Mouse (Mus musculus) MEL (cell line): Measurements from ENCODE around the gene Vps8. TPM values are rescaled to one million over a fixed set of nuclear protein-coding genes. Genes with fewer than 3 reads are reported as not detected.

Source experiments
- DNase-seq: peaks from one replicate; pipeline ENCODE4 v3.0.0; 2011; ENCODE audit warnings: low read depth, low spot score
- H3K27ac ChIP-seq: 2 replicates; pipeline ENCODE4 v1.5.1; 2012; ENCODE audit warnings: low read depth, mild to moderate bottlenecking, control low read depth, low read length, moderate library complexity; ENCODE audit not compliant: control insufficient read depth
- H3K27me3 ChIP-seq, 2 experiments: fragments of 150-350 bp in 1 of 2; sonication (generic) in 1 of 2; 2 replicates each; pipeline ENCODE4 v1.6.1; 2012; ENCODE audit warnings: low read length in 2 of 2, mild to moderate bottlenecking in 2 of 2, improper control_type of control experiment in 1 of 2, moderate library complexity in 1 of 2; ENCODE audit not compliant: insufficient read depth in 2 of 2, control insufficient read depth in 1 of 2
- H3K36me3 ChIP-seq, 2 experiments: 2 replicates each; pipeline ENCODE4 v1.6.1; 2012 to 2014; ENCODE audit warnings: low read length in 2 of 2, improper control_type of control experiment in 1 of 2, inconsistent platforms in 1 of 2, mild to moderate bottlenecking in 1 of 2; ENCODE audit not compliant: insufficient read depth in 2 of 2, control insufficient read depth in 1 of 2
- H3K4me1 ChIP-seq, 2 experiments: fragments of 150-350 bp in 1 of 2; sonication (generic) in 1 of 2; 2 replicates each; pipeline ENCODE4 v1.6.1; 2012; ENCODE audit warnings: low read length in 2 of 2, improper control_type of control experiment in 1 of 2, mild to moderate bottlenecking in 1 of 2; ENCODE audit not compliant: insufficient read depth in 2 of 2, control insufficient read depth in 1 of 2
- H3K4me3 ChIP-seq, 2 experiments: fragments of 150-350 bp in 1 of 2; sonication (generic) in 1 of 2; 2 replicates each; pipeline ENCODE4 v1.5.1; 2012; ENCODE audit warnings: low read depth in 2 of 2, low read length in 2 of 2, mild to moderate bottlenecking in 2 of 2, moderate library complexity in 2 of 2, control low read depth in 1 of 2, improper control_type of control experiment in 1 of 2; ENCODE audit not compliant: control insufficient read depth in 1 of 2, insufficient read depth in 1 of 2
- H3K79me2 ChIP-seq: 2 replicates; pipeline ENCODE4 v1.6.1; 2012; ENCODE audit warnings: mild to moderate bottlenecking, low read length, moderate library complexity; ENCODE audit not compliant: control insufficient read depth, poor library complexity, insufficient read depth
- H3K9ac ChIP-seq: 2 replicates; pipeline ENCODE4 v1.6.1; 2012; ENCODE audit warnings: low read depth, mild to moderate bottlenecking, control low read depth, low read length, moderate library complexity; ENCODE audit not compliant: control insufficient read depth, poor library complexity, severe bottlenecking
- H3K9me3 ChIP-seq: fragments of 150-350 bp; sonication (generic); replicated peaks from 2 replicates; pipeline ENCODE4 v1.6.1; 2012; ENCODE audit warnings: mild to moderate bottlenecking, low read length, improper control_type of control experiment, moderate library complexity; ENCODE audit not compliant: insufficient read depth
- CHD1 ChIP-seq: IDR thresholded peaks from 2 replicates; pipeline ENCODE4 v1.6.1; 2012; ENCODE audit warnings: low read depth, mild to moderate bottlenecking, inconsistent platforms, low read length, improper control_type of control experiment
- E2F4 ChIP-seq: IDR thresholded peaks from 2 replicates; pipeline ENCODE4 v1.6.1; 2011; ENCODE audit warnings: low read depth, low read length, improper control_type of control experiment, borderline replicate concordance
- EP300 ChIP-seq, 2 experiments: IDR thresholded peaks; 2 replicates each; pipeline ENCODE4 v1.6.1; 2011; ENCODE audit warnings: improper control_type of control experiment in 2 of 2, low read length in 2 of 2, low read depth in 1 of 2, mild to moderate bottlenecking in 1 of 2
- GABPA ChIP-seq: IDR thresholded peaks from 2 replicates; pipeline ENCODE4 v1.6.1; 2012; ENCODE audit warnings: low read depth, mild to moderate bottlenecking, inconsistent platforms, low read length, improper control_type of control experiment, moderate library complexity
- GATA1 ChIP-seq: IDR thresholded peaks from 2 replicates; pipeline ENCODE4 v1.6.1; 2011; ENCODE audit warnings: low read depth, low read length, improper control_type of control experiment
- HCFC1 ChIP-seq: IDR thresholded peaks from 2 replicates; pipeline ENCODE4 v1.6.1; 2012; ENCODE audit warnings: low read depth, mild to moderate bottlenecking, inconsistent platforms, low read length, improper control_type of control experiment, moderate library complexity
- JUND ChIP-seq: IDR thresholded peaks from 2 replicates; pipeline ENCODE4 v1.6.1; 2011; ENCODE audit warnings: low read depth, mild to moderate bottlenecking, improper control_type of control experiment, low read length
- MAX ChIP-seq: IDR thresholded peaks from 2 replicates; pipeline ENCODE4 v1.6.1; 2011; ENCODE audit warnings: low read length, improper control_type of control experiment
- MAZ ChIP-seq: IDR thresholded peaks from 2 replicates; pipeline ENCODE4 v1.6.1; 2012; ENCODE audit warnings: low read depth, mild to moderate bottlenecking, inconsistent platforms, low read length, improper control_type of control experiment
- MEF2A ChIP-seq: IDR thresholded peaks from 2 replicates; pipeline ENCODE4 v1.6.1; 2014; ENCODE audit warnings: low read depth, mild to moderate bottlenecking, inconsistent platforms, low read length, improper control_type of control experiment; ENCODE audit not compliant: poor library complexity, insufficient replicate concordance, severe bottlenecking; ENCODE audit errors: extremely low read depth
- MYC ChIP-seq: IDR thresholded peaks from 2 replicates; pipeline ENCODE4 v1.6.1; 2011; ENCODE audit warnings: low read depth, mild to moderate bottlenecking, low read length, improper control_type of control experiment, moderate library complexity
- NELFE ChIP-seq: IDR thresholded peaks from 2 replicates; pipeline ENCODE4 v1.6.1; 2011; ENCODE audit warnings: low read depth, low read length, improper control_type of control experiment
- NRF1 ChIP-seq: IDR thresholded peaks from 2 replicates; pipeline ENCODE4 v1.6.1; 2014; ENCODE audit warnings: low read depth, mild to moderate bottlenecking, inconsistent platforms, low read length, improper control_type of control experiment, moderate library complexity; ENCODE audit not compliant: poor library complexity, insufficient read depth, severe bottlenecking
- POLR2A ChIP-seq, 2 experiments: IDR thresholded peaks; 2 replicates each; pipeline ENCODE4 v1.6.1; 2011 to 2012; ENCODE audit warnings: low read length in 2 of 2, mild to moderate bottlenecking in 2 of 2, control low read depth in 1 of 2, improper control_type of control experiment in 1 of 2, low read depth in 1 of 2, moderate library complexity in 1 of 2; ENCODE audit not compliant: control insufficient read depth in 1 of 2, insufficient read depth in 1 of 2, poor library complexity in 1 of 2
- POLR2AphosphoS5 ChIP-seq: IDR thresholded peaks from 2 replicates; pipeline ENCODE4 v1.6.1; 2012; ENCODE audit warnings: low read depth, borderline replicate concordance, mild to moderate bottlenecking, inconsistent platforms, low read length, moderate library complexity, mixed read lengths
- RCOR1 ChIP-seq: IDR thresholded peaks from 2 replicates; pipeline ENCODE4 v1.6.1; 2012; ENCODE audit warnings: low read depth, mild to moderate bottlenecking, inconsistent platforms, low read length, improper control_type of control experiment
- SMC3 ChIP-seq: IDR thresholded peaks from 2 replicates; pipeline ENCODE4 v1.6.1; 2011; ENCODE audit warnings: low read depth, low read length, improper control_type of control experiment
- TAL1 ChIP-seq: IDR thresholded peaks from 2 replicates; pipeline ENCODE4 v1.6.1; 2012; ENCODE audit warnings: mild to moderate bottlenecking, inconsistent platforms, low read length, moderate library complexity, mixed read lengths
- TBP ChIP-seq: IDR thresholded peaks from 2 replicates; pipeline ENCODE4 v1.8.0; 2011; ENCODE audit warnings: low read depth, low read length, improper control_type of control experiment
- UBTF ChIP-seq: IDR thresholded peaks from 2 replicates; pipeline ENCODE4 v1.6.1; 2012; ENCODE audit warnings: low read depth, mild to moderate bottlenecking, inconsistent platforms, low read length, improper control_type of control experiment, moderate library complexity, borderline replicate concordance; ENCODE audit not compliant: insufficient read depth
- USF1 ChIP-seq: IDR thresholded peaks from 2 replicates; pipeline ENCODE4 v1.6.1; 2014; ENCODE audit warnings: low read depth, mild to moderate bottlenecking, inconsistent platforms, low read length, improper control_type of control experiment, moderate library complexity
- ZNF384 ChIP-seq: IDR thresholded peaks from 2 replicates; pipeline ENCODE4 v1.6.1; 2012; ENCODE audit warnings: low read depth, mild to moderate bottlenecking, inconsistent platforms, low read length, improper control_type of control experiment
- polyA plus RNA-seq, 2 experiments: library from polyadenylated mRNA; stranded (reverse) in 1 of 2; unstranded in 1 of 2; fragments of >175 nt in 1 of 2; fragments of >200 nt in 1 of 2; gene quantifications; 2 replicates each; pipeline versions ENCODE4 v1.2.1 to v1.2.4; 2012; ENCODE audit warnings: low replicate concordance in 2 of 2, low read depth in 1 of 2; ENCODE audit not compliant: insufficient read length in 2 of 2, insufficient read depth in 1 of 2, missing spikeins in 1 of 2
- total RNA-seq: library from RNA; depleted of rRNA; stranded (reverse); fragments of 300-350 nt; gene quantifications from 2 replicates; pipeline ENCODE4 v1.2.3, GENCODE M21; 2012

The Vps8 gene
- total and polyA plus RNA-seq, 3 experiments, result 10.5 to 14.0 TPM; not detected in 1

DNA sequence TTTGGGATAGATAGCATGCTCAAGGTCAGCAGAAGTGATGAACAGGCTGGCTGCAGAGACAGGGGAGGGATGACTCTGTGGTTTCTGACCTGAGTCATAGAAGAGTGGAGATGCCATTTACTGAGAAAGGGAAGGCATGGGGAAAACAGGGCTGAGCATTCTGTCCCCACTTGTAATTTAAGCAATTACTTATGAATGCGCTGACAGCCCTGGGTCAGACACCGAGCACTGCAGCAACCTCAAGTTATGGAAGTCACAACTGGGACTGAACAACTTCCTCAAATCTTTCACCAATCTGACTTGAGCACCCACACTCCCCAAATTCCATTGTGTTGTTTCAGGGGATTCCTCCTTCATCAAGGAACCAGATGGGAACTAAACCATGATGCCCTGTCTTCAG lies 19.5 kb upstream of the Vps8 start:
- Histone ChIP-seq H3K9me3 (no peaks in the 10 kb centered on the region), H3K79me2 (no peaks in the 10 kb centered on the region), H3K27me3 (peaks cover 2 to 9% of the 10 kb centered on the region in 2 experiments), H3K4me1 (no peaks in the 10 kb centered on the region), H3K9ac (no peak overlapping the region), H3K4me3 (no peak overlapping the region), H3K27ac (no peak overlapping the region), H3K36me3 (no peaks in the 10 kb centered on the region)
- DNase-seq, result no peak
- TF ChIP-seq EP300 (IDR thresholded peaks at IDR 0.05; ENCODE audit: low read depth in 1 of 2, low read length in 2 of 2), result no peak
- TF ChIP-seq POLR2A (IDR thresholded peaks at IDR 0.05; ENCODE audit: control insufficient read depth in 1 of 2, insufficient read depth in 1 of 2, low read depth in 1 of 2, low read length in 2 of 2, poor library complexity in 1 of 2), result no peak
- no peak for TF ChIP-seq GABPA
- TF ChIP-seq MEF2A, result no peak
- TF ChIP-seq TAL1, result no peak
- TF ChIP-seq NRF1, result no peak
- no peak for TF ChIP-seq MAZ
- TF ChIP-seq TBP, result no peak
- no peak for TF ChIP-seq ZNF384
- TF ChIP-seq E2F4, result no peak
- no peak for TF ChIP-seq JUND
- TF ChIP-seq CHD1, result no peak
- TF ChIP-seq RCOR1, result no peak
- TF ChIP-seq HCFC1, result no peak
- no peak for TF ChIP-seq POLR2AphosphoS5
- no peak for TF ChIP-seq UBTF
- no peak for TF ChIP-seq MAX
- TF ChIP-seq SMC3, result no peak

DNA sequence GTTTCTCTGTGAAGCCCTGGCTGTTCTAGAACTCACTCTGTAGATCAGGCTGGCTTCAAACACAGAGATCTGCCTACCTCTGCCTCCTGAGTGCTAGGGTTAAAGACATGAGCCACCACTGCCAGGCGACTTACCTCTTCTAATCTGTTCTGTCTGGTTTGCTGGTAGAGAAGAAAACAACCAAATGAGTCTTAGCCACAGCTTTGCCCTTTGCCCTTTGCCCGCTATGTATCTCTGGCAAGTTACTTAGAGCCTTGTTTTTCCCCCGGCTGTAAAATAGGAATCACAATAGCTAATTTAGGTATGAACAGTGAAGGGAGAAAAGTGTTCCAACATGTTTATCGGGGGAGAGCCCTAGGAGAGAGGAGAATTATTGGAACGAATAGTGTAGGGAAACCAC lies 18.3 kb upstream of the Vps8 start:
- DNase-seq, result no peak
- Histone ChIP-seq H3K9ac (no peak overlapping the region), H3K9me3 (no peaks in the 10 kb centered on the region), H3K27me3 (peaks cover 9 to 11% of the 10 kb centered on the region in 2 experiments), H3K27ac (no peak overlapping the region), H3K4me3 (no peak overlapping the region), H3K36me3 (no peaks in the 10 kb centered on the region), H3K79me2 (no peaks in the 10 kb centered on the region), H3K4me1 (no peaks in the 10 kb centered on the region)
- no peak for TF ChIP-seq MYC
- TF ChIP-seq USF1, result no peak
- no peak for TF ChIP-seq GATA1
- no peak for TF ChIP-seq NELFE
- TF ChIP-seq NRF1, result no peak
- TF ChIP-seq CHD1, result no peak
- no peak for TF ChIP-seq GABPA
